Mouse (Mus musculus): ENCODE measurements around the gene Higd2a. TPM values are rescaled to one million over a fixed set of nuclear protein-coding genes. Genes with fewer than 3 reads are reported as not detected.

Higd2a gene
- polyA plus RNA-seq, 2 experiments = 116 to 174 TPM

DNA sequence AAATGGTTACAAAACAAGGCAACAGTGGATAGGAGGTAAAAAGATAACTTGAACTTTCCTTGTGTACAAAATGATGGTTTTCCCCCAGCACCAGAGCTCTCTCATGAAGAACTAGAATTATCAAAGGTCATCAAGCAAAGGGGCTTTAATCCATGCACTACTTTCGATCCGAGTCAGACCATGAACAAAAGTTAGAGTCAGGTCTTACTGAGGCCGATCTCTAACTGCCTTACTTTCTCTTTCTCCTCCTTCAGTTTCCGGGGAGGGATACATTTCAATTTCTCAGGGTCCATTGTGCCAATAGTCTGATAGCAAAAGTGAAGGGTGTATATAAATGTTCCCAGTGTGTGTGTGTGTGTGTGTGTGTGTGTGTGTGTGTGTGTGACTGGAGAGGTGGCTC is 17.4 kb upstream of the Higd2a start:
- no peak for DNase-seq (ENCODE audit: low spot score)
- WGBS = 72% methylated on average over 4 of the region's 4 CpGs
- Histone ChIP-seq H3K27ac (replicated peaks; ENCODE audit: low read depth, low read length) (no peak overlapping the region), H3K9ac (ENCODE audit: low read depth, low read length, severe bottlenecking) (no peak overlapping the region), H3K4me3 (replicated peaks; ENCODE audit: low read length) (no peak overlapping the region), H3K4me1 (ENCODE audit: control insufficient read depth, insufficient read depth, low read length) (peaks cover 17% of the 10 kb centered on the region), H3K9me3 (ENCODE audit: control insufficient read depth, low read length) (no peaks in the 10 kb centered on the region), H3K27me3 (ENCODE audit: control insufficient read depth, insufficient read depth, low read length) (no peaks in the 10 kb centered on the region), H3K36me3 (ENCODE audit: control insufficient read depth, insufficient read depth, low read length) (peaks cover 6% of the 10 kb centered on the region; the same call in 1 of the 2 replicates), H3K4me2 (replicated peaks; ENCODE audit: low read depth, low read length, severe bottlenecking) (no peak overlapping the region)
- ATAC-seq (ENCODE audit: low FRiP score, low read depth) = no peak
- TF ChIP-seq POLR2A (IDR thresholded peaks at IDR 0.05; ENCODE audit: borderline replicate concordance, extremely low read depth, insufficient read depth, insufficient read length) = no peak

GRCm38 (mm10) chr13:54574854-54575481 is 15.0 kb upstream of the Higd2a start, which contains the start of gene Arl10:
Arl10 (plus strand) TSS chr13:54575015.
- peak within 1 kb of the TSS; percentile 97 for H3K4me3 ChIP-seq (replicated peaks; ENCODE audit: low read length)
- H3K9me3 ChIP-seq (ENCODE audit: control insufficient read depth, low read length) = no peaks in the 10 kb centered on the region
- DNase-seq (ENCODE audit: low spot score) (peak; percentile 77), ATAC-seq (ENCODE audit: low FRiP score, low read depth) (peak; percentile 90)
- H3K36me3 ChIP-seq (ENCODE audit: control insufficient read depth, insufficient read depth, low read length) = peaks cover 27% of the 10 kb centered on the region
- peak within 1 kb of the TSS; percentile 87 for H3K9ac ChIP-seq (ENCODE audit: low read depth, low read length, severe bottlenecking)
- under 1% methylated on average over 52 of the region's 55 CpGs for WGBS
- TF ChIP-seq POLR2A (IDR thresholded peaks at IDR 0.05; ENCODE audit: borderline replicate concordance, extremely low read depth, insufficient read depth, insufficient read length) = 0 out of 2 replicates have a peak, but pooled peaks have one; percentile 46
- peak within 1 kb of the TSS; percentile 93 for H3K4me2 ChIP-seq (replicated peaks; ENCODE audit: low read depth, low read length, severe bottlenecking)
- H3K27me3 ChIP-seq (ENCODE audit: control insufficient read depth, insufficient read depth, low read length) = no peaks in the 10 kb centered on the region
- peaks cover 17% of the 10 kb centered on the region for H3K4me1 ChIP-seq (ENCODE audit: control insufficient read depth, insufficient read depth, low read length)
- H3K27ac ChIP-seq (replicated peaks; ENCODE audit: low read depth, low read length) = peak within 1 kb of the TSS; percentile 61

DNA sequence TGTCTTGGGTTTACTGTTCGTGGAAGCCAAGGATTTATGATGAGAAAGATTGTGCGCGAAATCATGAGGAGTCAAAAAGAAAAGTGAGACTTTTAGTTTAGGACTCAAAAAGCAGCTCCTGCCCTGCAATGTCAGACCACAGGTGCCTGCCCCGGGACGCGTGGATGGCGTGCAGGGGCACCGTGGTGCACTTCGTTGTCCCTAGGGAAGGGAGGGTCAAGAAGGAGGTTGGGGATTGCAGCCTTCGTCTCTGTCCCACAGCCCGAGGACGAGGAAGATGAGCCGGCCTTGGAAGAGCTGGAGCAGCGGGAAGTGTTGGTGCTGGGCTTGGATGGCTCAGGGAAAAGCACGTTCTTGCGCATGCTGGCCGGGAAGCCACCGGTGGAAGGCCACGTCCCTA is 14.5 kb upstream of the Higd2a start:
- H3K4me2 ChIP-seq (replicated peaks; ENCODE audit: low read depth, low read length, severe bottlenecking) = peak overlapping the region; percentile 93
- H3K9me3 ChIP-seq (ENCODE audit: control insufficient read depth, low read length) = no peaks in the 10 kb centered on the region
- DNase-seq (ENCODE audit: low spot score) (no peak), ATAC-seq (ENCODE audit: low FRiP score, low read depth) (no peak)
- H3K4me1 ChIP-seq (ENCODE audit: control insufficient read depth, insufficient read depth, low read length) = peaks cover 17% of the 10 kb centered on the region
- 2% methylated on average over 18 of the region's 19 CpGs for WGBS
- H3K36me3 ChIP-seq (ENCODE audit: control insufficient read depth, insufficient read depth, low read length) = peaks cover 32% of the 10 kb centered on the region
- H3K4me3 ChIP-seq (replicated peaks; ENCODE audit: low read length) = peak overlapping the region; percentile 97
- H3K27ac ChIP-seq (replicated peaks; ENCODE audit: low read depth, low read length) = peak overlapping the region; percentile 61
- no peaks in the 10 kb centered on the region for H3K27me3 ChIP-seq (ENCODE audit: control insufficient read depth, insufficient read depth, low read length)
- TF ChIP-seq POLR2A (IDR thresholded peaks at IDR 0.05; ENCODE audit: borderline replicate concordance, extremely low read depth, insufficient read depth, insufficient read length) = no peak
- H3K9ac ChIP-seq (ENCODE audit: low read depth, low read length, severe bottlenecking) = peak overlapping the region; percentile 87

DNA sequence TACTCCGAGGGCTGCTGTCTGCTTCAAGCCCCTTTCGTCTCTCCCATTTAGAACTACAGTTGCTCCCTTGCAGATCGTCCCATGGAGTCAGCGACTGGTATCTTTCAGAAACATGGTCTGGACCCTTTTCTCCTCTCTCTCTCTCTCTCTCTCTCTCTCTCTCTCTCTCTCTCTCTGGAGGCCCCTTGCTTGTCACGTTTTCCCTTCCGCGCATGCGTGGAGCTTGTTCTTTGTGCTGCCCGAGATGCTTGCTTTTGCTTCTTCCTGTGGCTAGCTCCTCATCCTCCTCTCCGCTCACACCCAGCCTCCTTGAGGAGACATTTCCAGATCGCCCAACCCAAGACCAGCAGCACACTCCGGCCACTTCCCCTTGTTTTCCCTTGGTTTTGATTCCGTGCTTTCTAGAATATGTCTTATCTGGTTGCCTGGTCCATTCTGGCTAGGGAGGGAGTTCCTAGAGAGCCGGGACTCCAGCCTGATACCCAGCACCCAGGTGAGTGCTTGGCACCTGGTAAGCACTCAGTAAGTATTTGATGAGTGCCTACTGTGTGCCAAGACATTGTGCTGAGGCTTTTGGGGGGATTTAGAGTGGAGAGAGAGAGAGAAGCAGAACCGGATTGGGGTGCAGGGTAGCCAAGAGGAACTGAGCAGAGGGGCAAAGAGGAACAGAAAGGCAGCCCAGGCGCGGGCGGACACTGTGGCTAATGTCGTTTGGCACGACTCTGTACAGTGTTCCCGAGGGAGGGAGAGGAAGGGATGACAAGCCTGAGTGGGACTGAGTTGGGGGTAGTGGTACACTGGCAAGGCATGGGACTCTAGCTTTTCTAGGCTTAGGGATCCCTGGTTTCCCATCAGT is 12.1 kb upstream of the Higd2a start:
- no peak for DNase-seq (ENCODE audit: low spot score)
- no peak for ATAC-seq (ENCODE audit: low FRiP score, low read depth)
- H3K36me3 ChIP-seq (ENCODE audit: control insufficient read depth, insufficient read depth, low read length) = peaks cover 52% of the 10 kb centered on the region
- no peak for TF ChIP-seq POLR2A (IDR thresholded peaks at IDR 0.05; ENCODE audit: borderline replicate concordance, extremely low read depth, insufficient read depth, insufficient read length)
- H3K4me2 ChIP-seq (replicated peaks; ENCODE audit: low read depth, low read length, severe bottlenecking) = no peak overlapping the region
- peaks cover 17% of the 10 kb centered on the region for H3K4me1 ChIP-seq (ENCODE audit: control insufficient read depth, insufficient read depth, low read length)
- WGBS = 88% methylated on average over 21 of the region's 21 CpGs
- no peaks in the 10 kb centered on the region for H3K9me3 ChIP-seq (ENCODE audit: control insufficient read depth, low read length)
- H3K27ac ChIP-seq (replicated peaks; ENCODE audit: low read depth, low read length) = no peak overlapping the region
- H3K4me3 ChIP-seq (replicated peaks; ENCODE audit: low read length) = no peak overlapping the region
- no peaks in the 10 kb centered on the region for H3K27me3 ChIP-seq (ENCODE audit: control insufficient read depth, insufficient read depth, low read length)
- H3K9ac ChIP-seq (ENCODE audit: low read depth, low read length, severe bottlenecking) = no peak overlapping the region

DNA sequence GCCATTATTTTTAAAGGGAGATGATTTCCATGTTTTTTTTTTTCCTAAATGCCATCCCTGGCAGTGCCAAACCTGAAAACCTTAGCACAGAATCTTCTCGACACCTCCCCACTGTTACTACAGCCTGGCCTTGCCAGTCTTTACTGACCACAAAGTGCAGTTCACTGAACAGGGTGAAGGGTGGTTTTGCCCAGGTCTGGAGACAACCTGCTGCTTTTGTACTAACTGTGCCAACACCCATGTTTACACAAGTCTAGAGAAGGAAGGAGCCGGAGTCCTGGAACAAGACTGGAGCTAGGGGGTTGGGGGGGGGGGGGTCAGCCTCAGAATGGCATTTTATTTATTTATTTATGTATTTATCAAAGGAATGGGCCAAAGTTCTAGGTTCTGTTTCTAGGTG is 8.6 kb upstream of the Higd2a start:
- 77% methylated on average over 2 of the region's 2 CpGs for WGBS
- H3K9ac ChIP-seq (ENCODE audit: low read depth, low read length, severe bottlenecking) = no peak overlapping the region
- ATAC-seq (ENCODE audit: low FRiP score, low read depth) (no peak), DNase-seq (ENCODE audit: low spot score) (no peak)
- H3K9me3 ChIP-seq (ENCODE audit: control insufficient read depth, low read length) = no peaks in the 10 kb centered on the region
- 0 out of 2 replicates have a peak, but pooled peaks cover 3% of the 10 kb centered on the region for H3K4me1 ChIP-seq (ENCODE audit: control insufficient read depth, insufficient read depth, low read length)
- H3K36me3 ChIP-seq (ENCODE audit: control insufficient read depth, insufficient read depth, low read length) = peaks cover 87% of the 10 kb centered on the region
- no peaks in the 10 kb centered on the region for H3K27me3 ChIP-seq (ENCODE audit: control insufficient read depth, insufficient read depth, low read length)
- TF ChIP-seq POLR2A (IDR thresholded peaks at IDR 0.05; ENCODE audit: borderline replicate concordance, extremely low read depth, insufficient read depth, insufficient read length) = no peak
- H3K27ac ChIP-seq (replicated peaks; ENCODE audit: low read depth, low read length) = no peak overlapping the region
- no peak overlapping the region for H3K4me3 ChIP-seq (replicated peaks; ENCODE audit: low read length)
- H3K4me2 ChIP-seq (replicated peaks; ENCODE audit: low read depth, low read length, severe bottlenecking) = no peak overlapping the region
